Mouse (Mus musculus) right cerebral cortex, postnatal 25 days (tissue): Measurements from ENCODE around the gene Ptpre.
"Not testable (repeated sequence)": the region's sequence is repeated elsewhere in the genome, so short reads cannot be mapped to it uniquely, and the experiment has no call there.

Experiments used
- DNase-seq: peaks from one replicate; pipeline ENCODE4 v3.0.0; 2022

Gene Ptpre

DNA sequence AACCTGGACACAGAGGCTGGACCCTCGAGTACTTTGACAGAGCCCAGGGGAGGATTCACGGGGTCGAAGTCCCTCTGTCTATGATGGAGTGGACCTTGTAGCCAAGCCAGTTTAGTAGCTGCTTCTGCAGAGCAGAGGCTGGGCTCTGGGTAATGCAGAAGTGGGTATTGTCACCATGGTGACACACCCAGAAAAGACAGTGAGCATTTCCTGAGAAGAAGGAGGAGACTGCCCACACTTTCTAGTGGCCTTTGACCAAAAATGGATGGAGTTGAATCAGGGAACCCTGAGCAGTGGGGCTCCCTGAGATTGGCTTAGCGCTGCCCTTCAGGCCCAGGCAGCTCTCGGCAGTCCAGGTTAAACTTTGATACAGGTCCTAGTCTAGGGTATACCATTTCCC is 112.8 kb downstream of the Ptpre start:
- no peak for DNase-seq

DNA sequence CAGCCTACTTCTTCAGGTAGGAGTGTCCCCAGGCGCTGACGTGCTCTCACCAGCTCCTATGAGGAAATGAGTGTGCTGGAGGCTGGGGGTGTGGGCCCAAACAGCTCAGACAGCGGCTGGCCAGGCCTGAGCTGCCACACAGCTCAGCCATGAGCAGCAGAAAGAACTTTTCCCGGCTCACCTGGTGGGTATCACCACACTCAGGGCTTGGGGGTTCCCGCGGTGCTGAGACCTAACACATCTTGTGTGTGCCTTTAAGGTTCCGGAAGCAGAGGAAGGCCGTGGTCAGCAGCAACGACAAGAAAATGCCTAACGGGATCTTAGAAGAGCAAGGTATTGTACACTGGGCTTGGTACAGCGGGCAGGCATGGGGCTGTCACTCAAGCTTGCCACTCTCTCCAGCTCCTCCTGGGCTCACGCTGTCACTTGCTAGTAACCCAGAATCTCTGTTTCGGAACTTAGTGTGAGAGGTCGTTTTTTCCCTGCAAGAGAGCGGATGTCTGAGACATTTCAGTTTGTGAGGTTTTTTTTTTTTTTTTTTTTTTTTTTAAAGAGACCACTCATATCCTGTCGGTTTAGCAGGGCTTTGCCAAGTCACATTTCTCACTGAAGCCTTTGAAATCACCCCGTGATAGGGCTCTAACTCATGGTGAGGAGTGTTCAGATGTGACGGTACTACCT is 114.7 kb downstream of the Ptpre start:
- DNase-seq, result no peak

DNA sequence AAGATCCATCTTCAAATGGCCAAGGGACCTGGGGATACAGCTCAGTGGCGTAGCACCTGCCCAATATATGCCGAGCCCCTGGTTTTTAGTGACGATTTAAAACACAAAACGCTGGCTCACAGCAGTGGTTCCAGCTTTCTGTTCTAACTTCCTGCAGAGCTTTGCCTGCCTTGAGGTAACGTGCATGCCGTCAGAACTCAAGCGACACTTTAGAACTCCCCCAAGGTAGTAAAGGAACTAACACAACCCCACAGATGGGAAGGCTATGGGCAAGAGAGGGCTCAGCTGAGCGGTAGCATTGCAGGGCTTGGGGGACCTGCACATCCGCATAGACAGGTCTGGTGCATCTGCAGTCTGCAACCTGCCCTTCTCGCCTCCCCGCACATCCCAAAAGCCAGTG is 115.5 kb downstream of the Ptpre start:
- DNase-seq, result no peak

DNA sequence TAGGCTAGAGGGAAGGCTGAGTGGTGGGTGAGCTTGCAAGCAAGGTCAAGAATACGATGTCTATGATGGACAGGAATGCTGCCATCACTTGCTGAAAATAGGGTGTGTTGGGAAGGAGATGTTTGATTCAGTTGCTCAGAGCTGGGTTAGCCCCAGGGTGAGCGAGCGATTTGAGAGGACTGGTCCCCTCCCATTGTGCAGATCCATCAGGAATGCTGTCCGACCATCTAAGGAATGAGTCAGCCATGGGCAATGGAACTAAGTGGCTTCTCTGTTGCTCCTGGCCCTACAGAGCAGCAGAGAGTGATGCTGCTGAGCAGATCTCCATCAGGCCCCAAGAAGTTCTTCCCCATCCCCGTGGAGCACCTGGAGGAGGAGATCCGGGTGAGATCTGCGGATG is 116.3 kb downstream of the Ptpre start:
- DNase-seq, result no peak

DNA sequence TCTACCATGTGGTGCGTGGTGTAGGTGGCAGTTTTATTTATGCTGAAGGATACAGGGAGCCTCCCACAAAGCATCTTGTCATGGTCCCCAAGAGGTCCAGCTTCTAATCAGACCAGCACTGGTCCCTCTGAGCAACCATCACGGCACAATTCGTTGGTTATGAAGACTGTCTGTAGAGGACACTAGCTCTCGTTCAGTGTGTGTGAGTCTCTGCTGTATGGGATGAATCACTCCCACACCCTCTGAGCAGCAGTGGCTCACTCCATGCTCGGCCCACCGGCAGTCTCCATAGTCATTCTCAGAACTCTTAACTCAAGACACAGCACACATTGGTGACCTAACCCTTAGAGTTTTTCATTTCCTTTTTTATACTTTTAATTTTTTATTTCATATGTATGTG is 117.0 kb downstream of the Ptpre start:
- no peak for DNase-seq

DNA sequence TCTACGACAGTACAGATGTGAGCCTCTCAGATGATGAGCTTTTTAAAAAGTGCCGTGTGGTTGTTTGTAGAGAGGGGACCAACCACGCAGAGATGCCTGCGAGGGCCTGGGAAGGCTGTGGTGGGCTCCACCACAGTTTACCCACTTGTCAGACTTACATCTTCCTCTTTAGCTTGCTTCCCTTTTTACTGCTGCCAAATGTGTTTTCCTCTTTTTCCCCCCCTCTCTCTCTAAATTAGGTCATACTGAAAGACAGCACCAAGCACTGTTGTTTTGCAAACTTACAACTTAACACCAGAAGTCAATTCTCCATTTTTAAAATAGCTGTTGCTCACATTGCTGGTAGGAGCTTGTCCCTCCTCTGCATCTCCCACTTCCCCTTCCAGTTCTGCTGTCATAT is 117.8 kb downstream of the Ptpre start:
- no peak for DNase-seq

DNA sequence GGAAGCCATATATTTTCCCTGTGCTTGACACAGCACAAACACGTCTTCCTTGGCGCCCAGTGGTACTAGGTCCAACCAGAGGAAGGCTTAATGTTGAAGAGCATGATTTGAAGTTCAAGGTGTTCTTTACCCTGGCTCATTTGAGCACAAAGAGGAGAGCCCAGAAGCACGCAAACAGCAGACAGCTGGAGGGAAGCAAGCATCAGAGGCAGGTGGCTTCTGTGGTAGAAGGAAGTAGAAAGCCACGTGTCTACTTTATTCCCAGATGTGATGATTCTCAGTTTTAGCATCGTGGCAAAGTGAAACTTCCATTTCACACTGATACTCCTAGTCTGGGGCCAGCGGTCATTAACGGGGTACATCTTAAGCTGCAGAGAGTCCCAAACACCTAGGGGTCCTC is 120.9 kb downstream of the Ptpre start:
- DNase-seq, result no peak

DNA sequence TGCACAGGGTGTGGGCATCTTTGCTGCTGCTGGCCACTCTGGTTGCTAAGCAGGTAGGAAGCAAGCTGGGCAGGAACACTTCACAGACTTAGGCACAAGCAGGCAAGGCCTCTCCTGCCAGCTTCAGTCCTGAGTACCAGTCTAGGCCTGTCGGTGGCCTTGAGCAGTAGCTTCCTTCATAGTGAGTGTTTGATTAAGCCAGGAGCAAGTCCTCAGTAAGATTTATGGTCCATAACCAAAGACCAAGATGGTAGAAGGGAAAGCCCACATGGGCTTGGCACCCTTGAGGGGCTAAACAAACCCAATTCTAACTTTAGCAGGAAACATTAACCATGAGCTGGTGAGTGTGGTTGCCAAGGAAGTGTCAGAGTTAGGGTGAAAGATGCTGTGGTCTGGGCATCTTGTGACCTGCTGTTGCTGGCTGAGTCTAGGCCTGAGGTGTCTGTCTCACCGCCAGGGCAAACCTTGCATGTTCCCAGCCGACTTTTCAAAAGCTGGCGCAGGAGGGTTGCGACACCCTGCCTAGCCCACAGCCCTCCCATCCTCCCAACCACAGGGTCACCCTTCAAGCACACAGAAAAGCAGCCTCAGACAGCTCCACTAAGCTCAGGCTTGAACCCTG is 122.1 kb downstream of the Ptpre start:
- no peak for DNase-seq

DNA sequence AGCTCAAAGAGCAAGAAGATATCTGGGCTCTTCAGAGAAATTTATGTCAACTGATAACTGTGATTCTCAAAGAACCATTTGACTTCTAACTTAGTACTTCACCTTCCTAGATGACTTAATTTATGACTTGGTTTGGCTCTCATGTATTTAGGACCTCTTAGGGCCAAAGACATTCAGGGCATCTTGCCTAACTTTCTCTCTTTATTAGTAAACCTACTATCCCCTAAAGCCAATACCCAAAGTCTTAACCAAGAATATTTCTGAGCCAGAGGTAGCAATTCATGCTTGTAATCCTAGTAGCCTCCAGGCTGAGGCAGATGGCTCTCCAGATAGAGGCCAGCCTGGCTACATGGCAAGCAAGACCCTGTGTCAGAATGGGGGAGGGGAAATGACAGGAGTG is 123.0 kb downstream of the Ptpre start:
- DNase-seq, result no peak

DNA sequence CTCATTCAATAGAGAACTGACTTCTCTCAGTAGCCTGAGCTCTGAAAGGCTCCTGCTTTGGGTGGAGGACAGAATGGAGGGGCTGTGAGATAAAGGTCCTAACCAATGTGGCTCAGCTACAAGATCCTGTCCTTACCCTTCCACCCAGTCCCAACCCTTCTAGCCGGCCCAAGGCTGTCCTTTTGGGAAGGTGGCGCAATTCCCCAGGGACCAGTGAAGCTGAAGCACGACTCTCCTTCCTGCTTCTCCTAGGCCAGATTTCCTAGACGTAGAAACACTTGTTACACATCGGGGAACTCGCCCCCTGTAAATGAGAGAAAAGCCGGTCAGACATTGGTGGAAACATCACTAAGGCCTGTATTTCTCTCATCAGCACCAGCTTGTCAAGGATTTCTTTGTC is 126.9 kb downstream of the Ptpre start:
- DNase-seq, result no peak

DNA sequence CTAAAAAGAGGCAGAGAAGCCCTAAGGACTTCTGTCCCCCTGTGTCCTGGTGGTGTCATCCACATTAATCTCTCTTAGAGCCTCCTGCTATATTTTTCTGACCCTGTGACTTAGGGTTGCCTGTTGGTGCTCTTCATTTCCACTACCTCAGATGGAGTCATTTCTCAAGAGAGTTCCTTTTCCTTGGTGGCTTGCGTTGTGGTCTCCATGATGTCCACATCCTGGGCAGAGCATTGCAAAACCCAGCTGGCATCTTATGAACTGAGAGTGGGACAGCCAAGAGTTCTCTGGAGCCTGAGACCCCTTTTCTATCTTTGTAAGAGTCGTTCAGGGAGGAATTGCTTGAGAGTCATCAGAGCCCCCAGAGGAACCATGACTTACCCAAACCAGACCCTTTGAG is 129.0 kb downstream of the Ptpre start:
- DNase-seq, result no peak

DNA sequence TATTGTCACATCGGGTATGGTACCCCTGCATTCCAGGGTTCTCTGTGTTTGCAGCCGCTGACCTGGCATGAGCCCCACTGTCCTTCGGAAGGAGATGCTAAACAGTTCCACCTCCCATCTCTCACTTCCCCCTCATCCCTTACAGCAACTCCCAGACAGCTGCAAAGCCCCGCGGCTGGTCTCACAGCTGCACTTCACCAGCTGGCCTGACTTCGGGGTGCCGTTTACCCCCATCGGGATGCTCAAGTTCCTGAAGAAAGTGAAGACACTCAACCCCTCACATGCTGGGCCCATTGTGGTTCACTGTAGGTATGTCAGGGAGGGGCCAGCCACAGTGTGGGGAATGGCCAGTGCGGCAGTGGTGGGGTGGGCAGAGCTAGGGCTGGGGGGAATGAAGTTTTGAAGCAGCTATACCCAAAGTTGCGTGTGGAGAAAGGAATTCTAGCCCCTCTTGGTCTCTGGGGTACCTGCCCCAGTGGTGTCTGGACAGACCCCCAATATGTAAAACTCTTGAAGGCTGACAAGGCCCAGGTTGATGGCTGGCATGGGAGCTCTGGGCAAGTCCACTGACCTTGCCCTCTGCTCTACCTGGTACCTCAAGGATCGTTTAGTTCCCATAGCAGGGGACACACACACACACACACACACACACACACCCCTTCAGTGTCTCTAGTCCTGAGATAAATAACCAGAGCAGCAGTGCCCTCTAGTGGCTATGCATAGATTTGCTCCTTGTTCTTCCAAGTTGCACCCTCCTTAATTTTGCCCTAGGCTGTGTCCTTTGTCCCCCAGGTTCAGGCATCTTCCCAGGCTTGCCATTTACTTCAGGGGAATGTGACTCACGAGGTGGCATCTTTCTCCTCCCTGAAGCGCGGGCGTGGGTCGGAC is 131.8 kb downstream of the Ptpre start:
- peak; percentile 27 for DNase-seq

DNA sequence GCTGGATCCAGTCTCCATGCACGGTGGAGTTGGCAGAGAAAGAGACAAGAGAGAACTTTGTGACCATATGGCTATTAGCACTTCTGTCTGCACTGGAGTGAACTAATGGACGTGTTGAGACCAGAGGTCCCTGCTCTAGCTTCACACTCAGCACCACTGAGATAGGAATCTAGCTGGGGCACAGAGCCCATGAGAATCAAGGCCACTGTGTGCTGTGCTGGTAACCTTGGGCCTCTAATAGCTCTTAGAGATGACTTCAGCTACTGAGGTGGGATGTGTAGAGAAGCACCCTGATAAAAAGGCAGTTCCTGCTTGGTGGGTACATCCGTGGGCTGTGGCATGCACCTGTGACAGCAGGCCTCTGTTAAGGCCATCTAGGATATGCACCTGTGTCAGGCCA is 136.3 kb downstream of the Ptpre start:
- DNase-seq, result no peak

DNA sequence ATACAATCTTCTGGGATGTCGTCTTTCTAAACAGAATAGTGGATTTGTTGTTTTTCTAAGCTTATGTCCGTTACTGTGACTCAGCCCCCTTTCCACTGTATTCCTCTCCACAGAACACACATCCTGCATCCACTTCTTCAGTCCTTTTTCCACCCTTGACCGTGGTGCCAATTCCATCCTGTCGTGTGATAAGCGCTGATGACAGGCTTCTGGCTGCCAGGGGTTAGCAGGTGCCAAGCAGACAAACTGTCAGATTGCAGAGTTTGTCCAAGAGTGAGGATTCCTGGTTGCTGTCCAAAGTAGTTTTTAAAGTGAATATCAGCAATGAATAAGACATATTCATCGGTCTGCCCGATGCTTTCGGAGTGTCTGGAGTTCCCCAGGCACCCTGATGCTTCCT is 139.4 kb downstream of the Ptpre start:
- DNase-seq, result no peak

DNA sequence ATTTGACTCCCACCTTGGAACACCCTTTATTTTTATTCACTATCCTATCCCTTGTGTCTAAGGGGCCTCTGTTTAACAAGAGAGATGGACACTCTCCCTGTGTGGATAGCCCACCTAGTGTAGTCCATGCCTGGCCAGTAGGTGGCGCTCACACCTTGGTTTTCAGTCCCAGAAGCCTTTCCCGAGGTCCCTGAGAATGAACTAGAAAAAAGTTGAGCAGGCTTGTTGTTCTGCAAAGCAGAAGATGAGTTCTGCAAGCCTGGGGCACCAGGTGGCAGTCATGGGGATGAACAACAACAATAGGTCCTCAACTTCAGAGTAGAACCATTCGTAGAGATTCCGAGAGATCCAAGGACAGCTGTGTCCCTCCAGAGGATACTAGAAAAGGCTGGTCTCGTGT is 143.1 kb downstream of the Ptpre start:
- DNase-seq, result no peak

DNA sequence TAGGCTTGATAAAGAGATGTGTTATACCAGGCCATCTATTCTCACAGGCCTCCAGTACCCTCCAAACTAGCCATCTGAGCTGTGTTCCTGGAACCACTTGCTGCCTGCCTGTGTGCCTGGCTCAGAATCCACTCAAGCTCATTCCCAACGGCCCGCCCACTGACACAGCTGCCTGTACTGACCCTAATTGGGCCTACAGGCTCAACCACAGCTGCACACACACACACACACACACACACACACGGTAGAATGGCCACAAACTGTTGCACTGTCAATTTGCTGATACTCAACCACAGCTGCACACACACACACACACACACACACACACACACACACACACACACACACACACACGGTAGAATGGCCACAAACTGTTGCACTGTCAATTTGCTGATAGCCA is 146.8 kb downstream of the Ptpre start:
- DNase-seq, result not testable (repeated sequence)

DNA sequence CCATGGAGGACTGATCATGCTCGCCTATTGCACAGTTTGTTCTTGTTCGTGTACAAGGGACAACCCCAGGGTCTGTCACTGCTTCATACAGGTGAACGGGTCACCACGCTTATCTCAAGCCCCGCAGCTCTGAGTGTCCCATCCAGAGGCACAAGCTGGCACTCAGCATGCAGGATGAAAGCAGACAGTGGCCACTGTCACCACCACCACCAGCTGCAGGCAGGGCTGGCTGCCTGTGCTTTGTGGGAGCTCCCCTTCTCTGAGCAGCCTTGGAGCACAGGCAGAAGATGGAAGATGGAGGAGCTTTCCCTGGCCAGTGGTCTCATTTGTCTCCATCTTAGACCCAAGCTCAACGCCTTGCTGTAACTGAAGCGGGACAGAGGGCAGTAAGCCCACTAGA is 147.7 kb downstream of the Ptpre start:
- DNase-seq, result no peak

DNA sequence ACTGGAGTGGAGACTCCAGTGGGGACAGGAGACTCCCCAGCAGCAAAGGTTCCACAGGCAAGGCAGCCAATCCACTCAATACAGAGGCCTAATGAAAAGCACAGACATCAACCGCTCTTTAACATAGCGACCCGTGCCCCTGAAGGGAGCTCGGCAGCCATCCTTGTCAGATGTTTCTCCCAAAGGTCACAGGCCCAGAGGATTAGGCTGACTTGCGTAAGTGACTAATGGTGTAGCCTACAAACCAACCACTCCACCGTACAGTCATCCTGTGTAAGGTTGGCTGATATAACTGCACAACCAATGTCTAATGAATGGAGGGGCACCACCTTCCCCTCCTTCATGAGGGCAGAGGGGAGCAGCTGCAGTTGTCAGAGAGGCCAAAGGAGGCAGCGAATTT is 152.1 kb downstream of the Ptpre start:
- no peak for DNase-seq

DNA sequence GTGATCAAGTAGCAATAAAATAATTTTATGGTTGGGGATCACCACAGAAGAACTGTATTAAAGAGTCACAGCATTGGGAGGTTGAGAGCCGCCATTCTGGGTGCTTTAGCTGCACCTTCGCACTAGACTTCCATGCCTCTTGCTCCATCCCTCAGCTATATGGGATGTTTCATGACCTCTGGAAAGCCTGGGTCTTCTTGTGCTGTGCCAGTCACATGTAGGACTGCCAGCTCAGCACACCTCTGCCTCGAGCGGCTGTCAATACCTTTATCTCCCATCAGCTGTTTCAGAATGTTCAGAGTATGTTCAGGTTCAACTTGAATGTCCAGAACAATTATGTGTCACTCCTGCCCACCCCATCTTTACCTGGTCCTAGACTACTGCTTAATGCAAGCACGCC is 154.7 kb downstream of the Ptpre start:
- no peak for DNase-seq

DNA sequence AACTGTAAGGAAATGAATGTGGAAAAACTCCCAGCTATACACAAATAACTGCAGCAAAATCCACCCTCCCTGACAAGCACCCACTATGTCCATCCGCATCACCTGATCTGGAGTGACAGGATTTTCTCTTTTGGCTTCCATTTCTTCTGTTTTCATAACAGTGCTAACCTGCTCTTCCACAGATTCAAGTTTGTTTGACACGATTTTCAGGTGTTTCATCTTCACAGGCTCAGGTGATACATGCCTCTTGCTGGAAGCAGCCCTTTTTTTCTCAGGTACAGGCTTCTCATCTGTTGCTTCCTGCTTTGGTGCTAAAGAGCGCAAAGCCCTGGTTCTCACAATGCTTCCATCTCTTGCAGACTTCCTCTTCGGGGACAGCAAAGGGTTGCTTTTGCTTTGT is 156.8 kb downstream of the Ptpre start:
- no peak for DNase-seq

DNA sequence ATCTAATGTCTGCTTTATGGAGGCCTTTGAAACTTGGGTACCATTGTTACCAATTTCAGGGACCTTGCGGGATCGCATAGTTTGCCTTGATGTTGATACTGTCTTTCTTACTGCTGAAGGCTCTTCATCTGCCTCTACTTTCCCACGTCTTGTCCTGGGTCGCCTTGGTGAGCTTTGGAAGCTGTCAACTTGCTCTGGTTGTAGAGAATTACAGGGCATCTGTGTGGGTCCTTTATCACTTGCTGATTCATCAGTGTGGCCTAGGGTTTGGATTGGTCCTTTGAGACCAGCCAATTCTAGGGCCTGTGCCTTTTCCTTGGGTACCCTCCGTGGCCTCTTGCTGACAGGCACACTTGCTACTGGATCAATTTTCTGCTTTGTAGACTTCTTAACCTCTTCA is 157.5 kb downstream of the Ptpre start:
- no peak for DNase-seq

DNA sequence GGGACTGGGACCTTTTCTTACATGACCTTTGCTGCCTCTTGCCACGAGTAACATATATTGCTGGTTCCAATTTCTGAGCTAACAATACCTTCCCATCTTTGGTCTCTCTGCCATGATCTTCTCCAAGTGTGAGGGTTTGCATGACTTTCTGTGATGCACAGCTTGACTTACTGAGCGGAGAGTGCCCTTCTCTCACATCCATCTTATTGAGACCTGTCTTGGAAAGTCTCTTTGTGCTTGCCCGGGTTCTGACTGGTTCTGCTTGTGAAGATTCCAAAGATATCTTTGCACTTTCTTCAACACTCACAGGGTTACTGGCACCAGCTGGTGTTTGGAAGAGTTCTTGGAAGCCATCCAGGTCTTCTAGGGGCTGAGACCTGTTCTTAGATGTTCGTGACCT is 158.8 kb downstream of the Ptpre start:
- DNase-seq, result no peak

DNA sequence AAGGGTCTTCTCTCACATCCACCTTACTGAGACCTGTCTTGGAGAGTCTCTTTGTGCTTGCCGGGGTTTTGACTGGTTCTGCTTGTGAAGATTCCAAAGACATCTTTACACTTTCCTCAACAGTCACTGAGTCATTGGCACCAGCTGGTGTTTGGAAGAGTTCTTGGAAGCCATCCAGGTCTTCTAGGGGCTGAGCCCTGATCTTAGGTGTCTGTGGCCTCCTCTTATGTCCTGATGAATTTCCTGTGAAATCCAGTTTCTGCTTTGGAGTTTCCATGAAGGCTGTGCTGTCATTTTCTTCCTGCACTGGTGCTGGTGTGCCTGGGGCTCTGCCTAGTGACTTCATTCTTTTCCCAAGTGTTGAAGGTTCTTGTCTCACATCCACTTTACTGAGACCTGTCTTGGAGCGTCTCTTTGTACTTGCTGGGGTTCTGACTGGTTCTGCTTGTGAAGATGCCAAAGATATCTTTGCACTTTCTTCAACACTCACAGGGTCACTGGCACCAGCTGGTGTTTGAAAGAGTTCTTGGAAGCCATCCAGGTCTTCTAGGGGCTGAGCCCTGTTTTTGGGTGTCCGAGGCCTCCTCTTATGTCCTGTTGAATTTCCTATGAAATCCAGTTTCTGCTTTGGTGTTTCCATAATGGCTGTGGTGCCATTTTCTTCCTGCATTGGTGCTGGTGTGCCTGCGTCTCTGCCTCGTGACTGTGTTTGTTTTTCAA is 159.9 kb downstream of the Ptpre start:
- DNase-seq, result not testable (repeated sequence)

DNA sequence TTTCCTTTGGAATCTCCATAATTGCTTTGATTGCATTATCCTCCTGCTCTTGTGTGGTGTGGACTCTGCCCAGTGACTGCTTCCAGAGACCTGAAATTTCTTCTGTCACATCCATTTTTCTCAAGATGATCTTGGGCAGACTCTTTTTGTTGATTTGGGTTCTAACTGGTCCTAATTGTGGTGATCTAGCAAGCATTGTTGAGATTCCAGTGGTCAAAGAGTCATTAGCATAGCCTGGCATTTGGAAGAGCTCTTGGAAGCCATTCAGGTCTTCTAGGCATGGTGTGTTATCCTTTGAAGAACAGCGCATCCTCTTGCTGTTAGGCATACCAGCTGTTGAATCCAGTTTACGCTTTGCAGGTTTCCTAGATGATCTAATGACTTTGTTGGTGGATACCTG is 161.1 kb downstream of the Ptpre start:
- no peak for DNase-seq
